16 mouse cellular contexts compared by ENCODE assay signal in genomic region chr17:88190735-88191134, GRCm38 (mm10).
DNase-seq lines count a peak whose midpoint lies in the region; ATAC-seq and TF ChIP-seq lines count a peak whose summit lies in the region.
"Had no signal": no experiment of that assay in that cellular context is flagged by ENCODE, and none has a peak within 500 bp of the region (broad histone marks: within the 10 kb centered on the region; RNA-seq: fewer than 3 reads in every experiment).

No protein-coding gene starts in this region.

- H3K79me2 ChIP-seq in MEL (ENCODE audit: control insufficient read depth, insufficient read depth, low read length, poor library complexity) = no peaks in the 10 kb centered on the region

- no peak overlapping the region for H3K4me2 ChIP-seq in midbrain, postnatal 0 days (ENCODE audit: low read depth, low read length, poor library complexity, severe bottlenecking)
- H3K4me2 ChIP-seq in hindbrain, embryonic 11.5 days (replicated peaks; ENCODE audit: low read depth, low read length) = no peak overlapping the region
- H3K4me2 ChIP-seq: embryonic facial prominence, embryonic 15.5 days; forebrain, embryonic 13.5 days; liver, embryonic 15.5 days had no signal

- peak; percentile 9 for DNase-seq in CD4-positive helper T cell, adult 2 months (ENCODE audit: low read depth, low spot score)
- DNase-seq in MEL (ENCODE audit: low read depth, low spot score) = peak; percentile 34
- DNase-seq in spleen, postnatal 36 days (ENCODE audit: low spot score in 2 of 2) = peak; percentile 82 to 86
- no peak for DNase-seq in gastrocnemius, postnatal 36 days
- DNase-seq in midbrain, postnatal 0 days (ENCODE audit: low spot score) = no peak
- DNase-seq in right cerebral cortex, postnatal 10 days (ENCODE audit: low spot score in 2 of 2) = no peak
- DNase-seq in hindbrain, embryonic 11.5 days (ENCODE audit: low spot score) = no peak
- DNase-seq: adrenal gland, postnatal 25 days; heart, postnatal 10 days; kidney, postnatal 36 days; lung, postnatal 4 days had no signal

- 88% methylated on average over 5 of the region's 5 CpGs for whole genome bisulfite sequencing in midbrain, postnatal 0 days
- 89% methylated on average over 5 of the region's 5 CpGs for WGBS in hindbrain, embryonic 11.5 days

- no peak overlapping the region for H3K27ac ChIP-seq in MEL (ENCODE audit: control insufficient read depth, low read depth, low read length)
- H3K27ac ChIP-seq in midbrain, postnatal 0 days (ENCODE audit: low read depth, low read length) = no peak overlapping the region
- H3K27ac ChIP-seq in hindbrain, embryonic 11.5 days (ENCODE audit: low read depth, low read length) = no peak overlapping the region
- H3K27ac ChIP-seq: embryonic facial prominence, embryonic 15.5 days; forebrain, embryonic 13.5 days; liver, embryonic 15.5 days had no signal

- H3K36me3 ChIP-seq in MEL (ENCODE audit: control insufficient read depth in 1 of 2, insufficient read depth in 2 of 2, low read length in 2 of 2) = 0 out of 4 replicates have a peak, but pooled peaks cover 0 to 2% of the 10 kb centered on the region in 2 experiments
- no peaks in the 10 kb centered on the region for H3K36me3 ChIP-seq in midbrain, postnatal 0 days (ENCODE audit: insufficient read depth, low read length)
- no peaks in the 10 kb centered on the region for H3K36me3 ChIP-seq in hindbrain, embryonic 11.5 days (ENCODE audit: control insufficient read depth, insufficient read depth, low read length)
- H3K36me3 ChIP-seq: embryonic facial prominence, embryonic 15.5 days; liver, embryonic 15.5 days had no signal

- 0 out of 4 replicates have a peak, but pooled peaks of 1 of the 2 experiments have one; percentile 10 for TF ChIP-seq EP300 in MEL (IDR thresholded peaks at IDR 0.05; ENCODE audit: low read depth in 1 of 2, low read length in 2 of 2)

- no peak for TF ChIP-seq CTCF in MEL (IDR thresholded peaks at IDR 0.05 in 2 of 3, conservative IDR thresholded peaks at IDR 0.05 in 1 of 3; ENCODE audit: control insufficient read depth in 1 of 3, insufficient read depth in 1 of 3, low read depth in 2 of 3, low read length in 3 of 3, poor library complexity in 1 of 3, severe bottlenecking in 1 of 3)
- no peak for TF ChIP-seq CTCF in midbrain, postnatal 0 days (IDR thresholded peaks at IDR 0.05)

- H3K9me3 ChIP-seq in MEL (replicated peaks; ENCODE audit: insufficient read depth, low read length) = no peaks in the 10 kb centered on the region
- no peaks in the 10 kb centered on the region for H3K9me3 ChIP-seq in midbrain, postnatal 0 days (ENCODE audit: low read length)
- no peaks in the 10 kb centered on the region for H3K9me3 ChIP-seq in hindbrain, embryonic 11.5 days (ENCODE audit: control insufficient read depth, low read length)
- H3K9me3 ChIP-seq: embryonic facial prominence, embryonic 15.5 days; forebrain, embryonic 13.5 days; liver, embryonic 15.5 days had no signal

- no peak for TF ChIP-seq POLR2A in MEL (IDR thresholded peaks at IDR 0.05; ENCODE audit: control insufficient read depth in 1 of 2, insufficient read depth in 1 of 2, low read depth in 1 of 2, low read length in 2 of 2, poor library complexity in 1 of 2)

- H3K27me3 ChIP-seq in MEL (ENCODE audit: control insufficient read depth in 1 of 2, insufficient read depth in 2 of 2, low read length in 2 of 2) = no peaks in the 10 kb centered on the region
- H3K27me3 ChIP-seq in midbrain, postnatal 0 days (ENCODE audit: insufficient read depth, low read length) = no peaks in the 10 kb centered on the region
- H3K27me3 ChIP-seq in hindbrain, embryonic 11.5 days (ENCODE audit: control insufficient read depth, insufficient read depth, low read length) = no peaks in the 10 kb centered on the region
- H3K27me3 ChIP-seq: embryonic facial prominence, embryonic 15.5 days; forebrain, embryonic 13.5 days; liver, embryonic 15.5 days had no signal

- peak; percentile 90 for ATAC-seq in megakaryocyte, adult 5-6 weeks (ENCODE audit: poor library complexity, severe bottlenecking)
- ATAC-seq in midbrain, postnatal 0 days (ENCODE audit: low FRiP score) = no peak
- no peak for ATAC-seq in hindbrain, embryonic 11.5 days (ENCODE audit: low FRiP score)
- ATAC-seq: forebrain, embryonic 13.5 days; intestine, postnatal 0 days had no signal

- peaks cover 0 to 2% of the 10 kb centered on the region in 2 experiments; a peak in 2 of 4 replicates for H3K4me1 ChIP-seq in MEL (ENCODE audit: control insufficient read depth in 1 of 2, insufficient read depth in 2 of 2, low read length in 2 of 2)
- H3K4me1 ChIP-seq in midbrain, postnatal 0 days (ENCODE audit: insufficient read depth, low read length) = no peaks in the 10 kb centered on the region
- no peaks in the 10 kb centered on the region for H3K4me1 ChIP-seq in hindbrain, embryonic 11.5 days (replicated peaks; ENCODE audit: control insufficient read depth, insufficient read depth, low read length)
- H3K4me1 ChIP-seq: forebrain, embryonic 13.5 days; liver, embryonic 15.5 days had no signal

- TF ChIP-seq RAD21 in MEL (IDR thresholded peaks at IDR 0.05; ENCODE audit: low read depth, low read length) = no peak

- H3K4me3 ChIP-seq in MEL (ENCODE audit: control insufficient read depth in 1 of 2, insufficient read depth in 1 of 2, low read depth in 2 of 2, low read length in 2 of 2) = no peak overlapping the region
- no peak overlapping the region for H3K4me3 ChIP-seq in midbrain, postnatal 0 days (ENCODE audit: low read depth, low read length)
- no peak overlapping the region for H3K4me3 ChIP-seq in hindbrain, embryonic 11.5 days (ENCODE audit: low read depth, low read length)
- H3K4me3 ChIP-seq: embryonic facial prominence, embryonic 15.5 days; forebrain, embryonic 13.5 days; liver, embryonic 15.5 days had no signal

- no peak overlapping the region for H3K9ac ChIP-seq in MEL (ENCODE audit: control insufficient read depth, low read depth, low read length, poor library complexity, severe bottlenecking)
- H3K9ac ChIP-seq in midbrain, postnatal 0 days (replicated peaks; ENCODE audit: low read length, poor library complexity, severe bottlenecking) = no peak overlapping the region
- H3K9ac ChIP-seq in hindbrain, embryonic 11.5 days (ENCODE audit: low read depth, low read length) = no peak overlapping the region
- H3K9ac ChIP-seq: embryonic facial prominence, embryonic 15.5 days; forebrain, embryonic 13.5 days; liver, embryonic 15.5 days had no signal

- intact Hi-C loops in gastrocnemius, postnatal 36 days (cut with DNase I) = no loop called here

TF ChIP-seq in MEL, 35 proteins besides CTCF, POLR2A, EP300 and RAD21:
- TF ChIP-seq ETS1 (IDR thresholded peaks at IDR 0.05; ENCODE audit: low read depth, low read length) (peak; percentile 48; the same call in 1 of the 2 replicates), MAX (IDR thresholded peaks at IDR 0.05; ENCODE audit: low read length) (no peak)

Comparison
In these comparisons a context has a peak if more than half of its experiments do, and no peak if none do; other contexts are left out.
1. DNase-seq: peak in CD4-positive helper T cell, adult 2 months (single experiment), MEL (single experiment) and spleen, postnatal 36 days (2 of 2); none in gastrocnemius, postnatal 36 days (0 of 2), midbrain, postnatal 0 days (single experiment), right cerebral cortex, postnatal 10 days (0 of 2) and hindbrain, embryonic 11.5 days (single experiment).